Mouse (Mus musculus) kidney, embryonic 15.5 days (tissue): ENCODE results near the gene Il17rd. TPM values are rescaled to one million over a fixed set of nuclear protein-coding genes. Genes with fewer than 3 reads are reported as not detected.

Experiments used
- ATAC-seq: fragments of 200-750 bp; cut with Nextera tagmentation; replicated peaks from 2 replicates; pipeline ENCODE4 v1.8.0; 2017; ENCODE audit warnings: moderate TSS enrichment; ENCODE audit not compliant: low FRiP score
- H3K27ac ChIP-seq: fragments of 300-500 bp; sonication (generic); 2 replicates; pipeline ENCODE4 v1.5.1; 2015; ENCODE audit warnings: mild to moderate bottlenecking, inconsistent platforms
- H3K27me3 ChIP-seq: fragments of 300-500 bp; sonication (generic); 2 replicates; pipeline ENCODE4 v1.6.1; 2015; ENCODE audit warnings: inconsistent platforms
- H3K36me3 ChIP-seq: fragments of 300-500 bp; sonication (generic); 2 replicates; pipeline ENCODE4 v1.6.1; 2015; ENCODE audit warnings: inconsistent platforms
- H3K4me1 ChIP-seq: fragments of 300-500 bp; sonication (generic); 2 replicates; pipeline ENCODE4 v1.6.1; 2015; ENCODE audit warnings: inconsistent platforms
- H3K4me2 ChIP-seq: fragments of 300-500 bp; sonication (generic); 2 replicates; pipeline ENCODE4 v1.6.1; 2015; ENCODE audit warnings: moderate library complexity, mild to moderate bottlenecking, inconsistent platforms
- H3K4me3 ChIP-seq: fragments of 300-500 bp; sonication (generic); replicated peaks from 2 replicates; pipeline ENCODE4 v1.5.1; 2015; ENCODE audit warnings: mild to moderate bottlenecking, inconsistent platforms
- H3K9ac ChIP-seq: fragments of 300-500 bp; sonication (generic); 2 replicates; pipeline ENCODE4 v1.6.1; 2015; ENCODE audit warnings: mild to moderate bottlenecking, inconsistent platforms
- H3K9me3 ChIP-seq: fragments of 300-500 bp; sonication (generic); replicated peaks from 2 replicates; pipeline ENCODE4 v1.6.1; 2016; ENCODE audit warnings: inconsistent platforms
- WGBS: fragments of 180-500 bp; shearing (Covaris S2); methylation state at CpG from one replicate; pipeline ENCODE4 v1.1.7; 2015; ENCODE audit warnings: mixed read lengths; 5-methylcytosine and 5-hydroxymethylcytosine counted together
- polyA plus RNA-seq: library from polyadenylated mRNA; unstranded; fragments of >200 nt; fragmentation: Nextera tagmentation; extraction: Ambion mirVana; gene quantifications from 2 replicates; pipeline ENCODE4 v1.2.1, GENCODE M21; 2015

Gene Il17rd
- polyA plus RNA-seq, 1 experiment from 2014 or later = 5.9 TPM

DNA sequence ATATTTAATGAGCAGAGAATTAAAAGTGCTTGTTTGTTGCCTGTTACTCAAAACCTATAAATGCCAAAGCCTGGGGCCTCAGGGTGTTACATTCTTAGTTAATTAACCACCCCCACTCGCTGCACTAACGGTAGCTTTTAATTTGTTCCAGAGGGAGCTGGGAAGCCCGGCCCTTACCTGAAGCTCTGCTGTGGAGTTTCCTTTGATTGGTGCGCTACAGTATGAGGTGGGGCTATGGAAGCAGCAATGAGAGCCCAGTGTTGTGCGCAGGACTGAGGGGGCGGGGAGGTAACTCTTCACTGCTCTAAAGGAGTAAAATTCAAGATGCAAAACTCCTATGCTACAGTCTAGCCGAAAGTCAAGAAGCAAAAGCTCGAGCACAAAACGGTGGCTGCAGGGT lies 32.0 kb downstream of the Il17rd start:
- peak overlapping the region; percentile 64 for H3K27ac ChIP-seq
- peaks cover 87% of the 10 kb centered on the region for H3K4me1 ChIP-seq
- 19% methylated on average over 9 of the region's 9 CpGs for WGBS
- H3K4me2 ChIP-seq = peak overlapping the region; percentile 26; the same call in 1 of the 2 replicates
- H3K4me3 ChIP-seq = no peak overlapping the region
- H3K9me3 ChIP-seq = no peaks in the 10 kb centered on the region
- ATAC-seq = peak; percentile 63; the same call in 1 of the 2 replicates
- H3K36me3 ChIP-seq = no peaks in the 10 kb centered on the region
- H3K27me3 ChIP-seq = no peaks in the 10 kb centered on the region
- H3K9ac ChIP-seq = no peak overlapping the region

DNA sequence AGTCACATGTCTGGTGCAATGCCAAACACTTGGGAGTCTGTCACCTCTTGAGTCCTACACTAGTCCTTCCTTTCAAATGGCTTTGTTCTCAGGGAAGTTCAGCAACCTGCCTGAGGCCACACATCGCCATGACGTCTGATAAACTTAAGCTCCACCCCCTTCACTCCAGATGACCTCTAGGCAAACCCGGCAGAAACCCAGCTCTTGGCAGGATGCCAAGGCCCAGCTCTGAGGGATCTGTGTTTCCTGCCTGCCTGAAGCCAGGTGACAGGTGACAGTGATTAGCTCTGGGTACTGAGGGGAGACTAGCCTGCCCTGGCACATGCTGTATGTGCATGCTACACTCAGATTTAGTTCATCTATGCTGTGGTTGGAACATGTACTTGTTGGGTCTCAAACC lies 33.2 kb downstream of the Il17rd start:
- H3K36me3 ChIP-seq = peaks cover 3% of the 10 kb centered on the region; the same call in 1 of the 2 replicates
- no peaks in the 10 kb centered on the region for H3K9me3 ChIP-seq
- peak; percentile 47; the same call in 1 of the 2 replicates for ATAC-seq
- WGBS = 12% methylated on average over 3 of the region's 3 CpGs
- H3K27me3 ChIP-seq = no peaks in the 10 kb centered on the region
- H3K4me1 ChIP-seq = peaks cover 86% of the 10 kb centered on the region
- no peak overlapping the region for H3K4me2 ChIP-seq
- H3K9ac ChIP-seq = no peak overlapping the region
- no peak overlapping the region for H3K4me3 ChIP-seq
- H3K27ac ChIP-seq = peak overlapping the region; percentile 59

DNA sequence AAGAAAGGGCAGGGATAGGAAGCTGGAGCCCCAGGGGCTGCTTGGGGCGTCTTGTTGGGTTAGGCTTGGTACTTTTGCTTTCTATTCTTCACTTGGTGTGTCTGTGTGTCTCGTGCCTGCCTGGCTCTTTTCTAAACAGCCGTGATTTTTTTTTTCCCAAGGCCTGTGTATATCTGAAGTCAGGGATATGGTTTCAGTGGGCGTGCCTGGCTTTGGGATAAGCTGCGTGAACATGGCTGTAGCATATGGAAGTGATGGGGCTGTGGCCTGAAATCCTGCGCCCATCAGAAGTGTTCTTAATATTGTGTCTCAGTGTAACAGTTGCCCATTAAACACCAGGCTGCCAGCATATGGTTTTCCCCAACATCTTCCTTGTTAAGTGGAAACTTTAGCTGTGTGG lies 36.3 kb downstream of the Il17rd start:
- no peak for ATAC-seq
- WGBS = 47% methylated on average over 6 of the region's 6 CpGs
- Histone ChIP-seq H3K27ac (no peak overlapping the region), H3K36me3 (peaks cover 10% of the 10 kb centered on the region; the same call in 1 of the 2 replicates), H3K4me3 (no peak overlapping the region), H3K9ac (no peak overlapping the region), H3K9me3 (no peaks in the 10 kb centered on the region), H3K27me3 (no peaks in the 10 kb centered on the region), H3K4me2 (no peak overlapping the region), H3K4me1 (peaks cover 63% of the 10 kb centered on the region)

DNA sequence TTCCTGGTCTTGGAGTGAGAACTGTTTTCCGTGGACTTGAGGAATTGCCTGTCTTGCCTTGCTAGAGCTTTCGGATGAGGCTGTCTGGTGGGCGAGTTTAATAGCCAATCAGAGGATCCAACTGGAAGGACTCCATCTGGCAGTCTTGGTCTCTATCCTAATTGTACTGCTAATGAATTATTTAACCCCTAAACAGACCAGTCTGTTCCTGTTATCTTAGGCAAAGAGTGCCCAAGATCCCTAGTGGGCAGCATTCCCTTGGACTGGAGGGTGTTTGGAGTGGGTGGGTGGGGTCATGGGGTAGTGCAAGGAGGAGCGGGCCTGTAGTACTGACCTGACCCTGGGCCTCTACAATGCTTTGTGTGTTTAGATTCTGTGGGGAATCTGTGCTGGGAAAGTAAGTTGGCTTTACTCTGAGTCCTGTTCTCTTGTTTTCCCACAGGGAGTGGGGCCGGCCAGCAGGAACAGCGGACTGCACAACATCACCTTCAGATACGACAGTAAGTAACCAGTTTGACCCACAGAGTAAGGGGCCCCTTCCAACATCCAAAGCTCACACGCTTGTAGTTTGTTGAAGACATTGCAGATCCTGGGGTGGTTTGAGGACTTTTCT lies 37.3 kb downstream of the Il17rd start:
- Histone ChIP-seq H3K9me3 (no peaks in the 10 kb centered on the region), H3K36me3 (peaks cover 10% of the 10 kb centered on the region; the same call in 1 of the 2 replicates), H3K9ac (no peak overlapping the region), H3K27ac (no peak overlapping the region), H3K27me3 (no peaks in the 10 kb centered on the region), H3K4me1 (peaks cover 53% of the 10 kb centered on the region), H3K4me3 (no peak overlapping the region), H3K4me2 (no peak overlapping the region)
- ATAC-seq = no peak
- WGBS = 61% methylated on average over 8 of the region's 8 CpGs

DNA sequence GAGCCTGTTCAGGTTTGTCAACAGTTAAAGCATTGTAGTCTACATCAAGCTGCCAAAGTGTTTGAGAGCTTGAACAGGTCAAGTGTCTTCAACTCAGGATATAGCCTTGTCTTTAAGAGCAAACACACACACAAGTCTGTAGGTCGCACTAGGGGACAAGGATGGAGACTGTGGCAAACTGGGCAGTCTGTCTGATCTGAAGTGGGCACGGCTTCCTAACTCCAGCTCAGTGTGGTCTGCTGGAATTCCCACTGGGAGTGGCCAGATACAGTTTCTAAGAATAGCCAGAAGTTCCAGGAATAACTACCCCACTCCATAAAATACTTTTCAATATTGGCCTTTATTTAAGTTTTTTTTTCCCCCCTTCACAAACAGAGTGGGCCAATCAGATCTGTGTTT lies 37.8 kb downstream of the Il17rd start:
- Histone ChIP-seq H3K36me3 (peaks cover 10% of the 10 kb centered on the region; the same call in 1 of the 2 replicates), H3K9ac (no peak overlapping the region), H3K27ac (no peak overlapping the region), H3K4me2 (no peak overlapping the region), H3K27me3 (no peaks in the 10 kb centered on the region), H3K4me1 (peaks cover 49% of the 10 kb centered on the region), H3K4me3 (no peak overlapping the region), H3K9me3 (no peaks in the 10 kb centered on the region)
- no peak for ATAC-seq
- 81% methylated on average over 2 of the region's 2 CpGs for WGBS

DNA sequence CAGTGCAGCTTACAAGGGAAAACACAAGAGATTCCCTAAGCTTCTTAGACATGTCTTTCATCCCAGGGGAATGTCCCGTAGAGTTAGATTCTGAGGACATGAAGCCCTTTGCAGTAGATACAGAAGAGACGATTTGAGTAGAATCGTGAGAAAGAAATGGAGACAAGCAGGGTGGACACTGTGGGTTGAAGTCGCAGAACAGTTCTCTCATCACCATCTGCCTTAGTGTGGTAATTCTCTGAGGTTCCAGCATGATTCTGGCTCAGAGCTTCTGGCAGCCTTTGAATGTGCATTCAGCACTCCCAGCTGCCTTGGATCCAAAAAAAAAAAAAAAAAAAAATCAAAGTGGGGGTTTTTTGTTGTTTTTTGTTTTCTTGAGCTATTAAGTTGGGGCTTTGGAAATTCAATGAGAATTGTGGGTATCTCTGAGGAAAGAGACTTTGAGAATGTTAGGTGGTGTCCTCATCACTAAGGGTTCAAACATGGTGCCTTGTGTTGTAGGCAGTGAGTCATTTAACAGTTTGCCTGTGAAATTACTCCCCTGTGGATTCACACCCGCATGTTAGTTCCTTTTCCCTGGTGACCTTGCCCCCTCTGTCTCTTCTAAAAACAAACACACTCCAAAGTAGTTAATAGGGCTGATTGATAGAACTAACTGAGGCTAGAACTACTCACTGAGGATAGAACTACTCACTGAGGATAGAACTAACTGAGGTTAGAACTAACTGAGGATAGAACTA lies 43.0 kb downstream of the Il17rd start:
- Histone ChIP-seq H3K27ac (no peak overlapping the region), H3K9ac (no peak overlapping the region), H3K4me1 (peaks cover 3% of the 10 kb centered on the region; the same call in 1 of the 2 replicates), H3K36me3 (peaks cover 18% of the 10 kb centered on the region; the same call in 1 of the 2 replicates), H3K4me3 (no peak overlapping the region), H3K4me2 (no peak overlapping the region), H3K27me3 (no peaks in the 10 kb centered on the region), H3K9me3 (no peaks in the 10 kb centered on the region)
- no peak for ATAC-seq
- WGBS = 40% methylated on average over 5 of the region's 5 CpGs

DNA sequence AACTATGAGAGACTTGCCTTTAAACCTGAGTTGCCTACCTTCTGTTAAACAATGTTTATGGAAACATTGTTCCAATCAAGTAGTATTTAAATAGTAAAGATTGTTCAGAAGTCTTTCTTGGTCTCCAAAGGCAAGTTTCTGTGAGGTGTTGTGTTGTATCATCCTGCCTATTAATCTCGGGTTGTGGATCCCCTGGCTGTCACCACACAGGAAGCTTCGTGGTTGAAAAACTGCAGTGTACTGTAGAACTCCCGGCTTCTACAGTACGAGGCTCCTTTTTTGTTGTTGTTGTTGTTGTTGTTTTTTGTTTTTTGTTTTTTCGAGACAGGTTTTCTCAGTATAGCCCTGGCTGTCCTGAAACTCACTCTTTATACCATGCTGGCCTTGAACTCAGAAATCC lies 46.7 kb downstream of the Il17rd start:
- no peaks in the 10 kb centered on the region for H3K27me3 ChIP-seq
- H3K4me2 ChIP-seq = no peak overlapping the region
- WGBS = 71% methylated on average over 5 of the region's 5 CpGs
- no peaks in the 10 kb centered on the region for H3K9me3 ChIP-seq
- H3K27ac ChIP-seq = no peak overlapping the region
- peaks cover 22% of the 10 kb centered on the region; the same call in 1 of the 2 replicates for H3K36me3 ChIP-seq
- no peak overlapping the region for H3K9ac ChIP-seq
- no peaks in the 10 kb centered on the region for H3K4me1 ChIP-seq
- H3K4me3 ChIP-seq = no peak overlapping the region
- ATAC-seq = no peak

DNA sequence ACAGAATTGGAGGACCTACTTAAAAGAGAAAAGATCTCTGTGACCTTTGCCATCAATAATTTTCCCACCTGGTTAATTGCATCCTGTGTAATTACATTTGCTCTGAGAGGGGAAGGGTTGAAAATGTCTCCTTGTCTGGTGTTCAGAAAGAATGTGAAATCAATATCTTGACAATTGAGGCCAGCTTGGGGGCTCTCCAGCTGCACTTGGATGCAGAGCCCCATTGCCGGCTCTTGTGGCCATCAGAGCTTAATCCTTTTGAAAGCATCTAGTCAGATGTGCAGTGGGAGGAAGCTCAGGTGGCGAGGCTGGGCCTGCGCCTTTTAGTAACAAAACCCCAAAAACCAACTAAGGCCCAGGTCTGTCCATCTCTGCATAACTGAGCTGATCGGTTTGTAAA lies 47.3 kb downstream of the Il17rd start:
- no peaks in the 10 kb centered on the region for H3K4me1 ChIP-seq
- H3K9me3 ChIP-seq = no peaks in the 10 kb centered on the region
- H3K4me3 ChIP-seq = no peak overlapping the region
- ATAC-seq = no peak
- no peaks in the 10 kb centered on the region for H3K27me3 ChIP-seq
- whole genome bisulfite sequencing = 58% methylated on average over 4 of the region's 4 CpGs
- H3K9ac ChIP-seq = no peak overlapping the region
- no peak overlapping the region for H3K27ac ChIP-seq
- no peak overlapping the region for H3K4me2 ChIP-seq
- peaks cover 22% of the 10 kb centered on the region; the same call in 1 of the 2 replicates for H3K36me3 ChIP-seq

DNA sequence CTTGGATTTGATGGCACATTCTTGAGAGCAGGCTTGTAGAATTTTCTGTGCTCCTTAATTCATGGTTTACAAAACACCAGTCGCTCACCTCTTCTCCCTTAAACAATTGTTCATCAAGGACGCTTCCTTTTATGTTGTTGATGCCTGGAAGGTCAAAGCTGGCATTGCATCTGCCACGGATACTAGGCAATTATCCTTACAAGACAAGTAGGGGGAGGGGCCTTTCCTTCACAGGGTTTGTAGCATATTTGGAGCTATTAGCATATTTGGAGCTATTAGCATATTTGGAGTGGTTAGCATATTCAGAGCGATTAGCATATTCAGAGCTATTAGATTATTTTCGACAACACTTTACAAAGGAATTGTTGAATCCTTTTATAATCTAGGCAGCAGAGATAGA lies 55.5 kb downstream of the Il17rd start:
- WGBS = 80% methylated on average over 5 of the region's 5 CpGs
- no peaks in the 10 kb centered on the region for H3K4me1 ChIP-seq
- H3K4me2 ChIP-seq = no peak overlapping the region
- no peak overlapping the region for H3K9ac ChIP-seq
- H3K27me3 ChIP-seq = no peaks in the 10 kb centered on the region
- peaks cover 54% of the 10 kb centered on the region for H3K36me3 ChIP-seq
- ATAC-seq = no peak
- no peaks in the 10 kb centered on the region for H3K9me3 ChIP-seq
- no peak overlapping the region for H3K4me3 ChIP-seq
- no peak overlapping the region for H3K27ac ChIP-seq

DNA sequence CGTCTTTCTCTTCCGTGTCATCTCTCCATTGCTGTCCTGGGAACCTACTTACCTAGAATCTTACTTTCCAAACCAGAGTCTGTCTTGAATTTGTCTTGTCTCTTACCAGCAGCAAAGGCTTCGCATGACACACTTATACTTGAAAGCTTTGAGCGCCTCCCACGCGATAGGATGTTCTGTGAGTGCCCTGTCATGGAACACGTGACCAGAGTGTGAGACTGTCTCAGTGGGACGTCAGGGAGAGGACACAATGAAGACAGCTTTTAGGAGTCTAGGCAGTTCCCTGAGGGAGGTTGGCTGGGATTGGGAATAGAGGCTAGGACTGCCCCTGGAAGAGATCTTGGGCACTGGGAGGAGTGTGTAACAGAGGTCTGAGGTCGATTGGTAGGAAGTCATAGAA lies 57.4 kb downstream of the Il17rd start:
- H3K4me3 ChIP-seq = no peak overlapping the region
- no peaks in the 10 kb centered on the region for H3K4me1 ChIP-seq
- no peaks in the 10 kb centered on the region for H3K9me3 ChIP-seq
- no peak overlapping the region for H3K4me2 ChIP-seq
- 74% methylated on average over 9 of the region's 9 CpGs for WGBS
- no peak overlapping the region for H3K27ac ChIP-seq
- H3K9ac ChIP-seq = no peak overlapping the region
- peaks cover 73% of the 10 kb centered on the region for H3K36me3 ChIP-seq
- no peak for ATAC-seq
- no peaks in the 10 kb centered on the region for H3K27me3 ChIP-seq

DNA sequence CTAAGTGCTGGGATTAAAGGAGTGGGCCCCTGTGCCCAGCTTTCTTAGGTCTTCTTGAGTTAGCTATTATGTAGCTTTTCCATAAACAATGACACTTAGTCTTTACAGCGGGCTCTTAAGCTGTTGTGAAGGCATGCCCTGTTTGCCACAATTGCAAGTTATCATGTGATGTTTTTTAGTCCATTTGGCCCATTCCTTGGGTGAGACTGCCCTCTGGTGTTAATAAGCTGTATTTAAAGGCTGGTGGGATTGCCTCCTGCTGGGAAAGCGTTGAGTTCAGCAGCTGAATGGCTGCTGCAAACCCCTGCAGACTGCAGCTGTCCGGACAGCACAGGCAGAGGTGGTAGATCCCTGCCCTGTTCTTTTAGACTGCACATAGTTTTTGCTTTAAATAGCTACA lies 58.0 kb downstream of the Il17rd start:
- no peak overlapping the region for H3K9ac ChIP-seq
- no peak overlapping the region for H3K4me3 ChIP-seq
- no peaks in the 10 kb centered on the region for H3K9me3 ChIP-seq
- H3K4me1 ChIP-seq = no peaks in the 10 kb centered on the region
- H3K4me2 ChIP-seq = no peak overlapping the region
- peaks cover 79% of the 10 kb centered on the region for H3K36me3 ChIP-seq
- WGBS = 35% methylated on average over 3 of the region's 3 CpGs
- H3K27ac ChIP-seq = no peak overlapping the region
- H3K27me3 ChIP-seq = no peaks in the 10 kb centered on the region
- peak; percentile 60; the same call in 1 of the 2 replicates for ATAC-seq

DNA sequence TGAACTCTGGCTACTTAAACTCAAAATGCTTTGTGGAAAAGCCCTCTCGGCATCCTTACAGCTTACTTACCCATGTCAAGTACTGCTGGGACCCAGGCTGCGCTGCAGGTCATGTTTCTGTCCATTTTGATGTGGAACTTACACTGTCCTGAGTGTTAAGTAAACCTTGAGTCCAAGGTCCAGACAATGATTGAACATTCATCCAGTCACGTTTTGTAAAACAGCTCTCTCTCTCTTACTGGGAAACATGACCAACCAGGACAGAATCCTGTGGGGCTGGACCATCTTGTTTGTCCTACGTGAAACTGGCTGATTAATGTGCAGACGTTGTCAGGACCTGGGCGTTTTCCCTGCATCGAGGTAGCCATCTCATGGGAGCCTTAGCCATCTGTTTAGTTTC lies 63.0 kb downstream of the Il17rd start:
- 58% methylated on average over 7 of the region's 7 CpGs for WGBS
- H3K4me1 ChIP-seq = no peaks in the 10 kb centered on the region
- H3K27me3 ChIP-seq = no peaks in the 10 kb centered on the region
- ATAC-seq = no peak
- peaks cover 53% of the 10 kb centered on the region for H3K36me3 ChIP-seq
- H3K27ac ChIP-seq = no peak overlapping the region
- no peak overlapping the region for H3K4me2 ChIP-seq
- no peaks in the 10 kb centered on the region for H3K9me3 ChIP-seq
- no peak overlapping the region for H3K4me3 ChIP-seq
- H3K9ac ChIP-seq = no peak overlapping the region
